Mouse (Mus musculus): ENCODE data around the gene Ccdc134.
A peak's percentile ranks its signal among the peaks of the same experiment; 100 is the strongest.

Gene Ccdc134

GRCm38 (mm10) chr15:82148510-82148911, 20.8 kb downstream of the Ccdc134 start:
- DNase-seq (ENCODE audit: low spot score in 2 of 2) = no peak

- DNase-seq (ENCODE audit: low spot score in 2 of 2) = no peak
These were observed 22.3 kb downstream of the Ccdc134 start for GRCm38 (mm10) chr15:82150042-82150441.

DNA sequence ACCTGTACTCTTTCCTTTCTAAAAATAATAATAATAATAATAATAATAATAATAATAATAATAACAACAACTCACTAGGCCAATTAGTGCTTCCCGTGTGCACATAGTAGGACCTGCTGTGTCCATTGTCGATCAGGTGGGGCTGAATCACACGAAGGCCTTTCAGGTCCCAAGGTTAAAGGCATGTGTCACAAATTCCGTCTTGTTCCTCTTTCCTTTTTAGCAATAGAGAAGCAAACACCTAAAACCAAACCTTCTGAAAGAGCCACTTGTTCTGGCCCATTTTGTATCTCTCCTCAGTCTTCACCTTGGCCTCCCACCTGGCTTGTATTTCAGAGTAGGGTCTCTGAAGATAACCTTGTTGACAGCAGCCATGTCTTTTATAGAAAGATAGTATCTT, 23.5 kb downstream of the Ccdc134 start:
- DNase-seq (ENCODE audit: low spot score in 2 of 2) = no peak

DNA sequence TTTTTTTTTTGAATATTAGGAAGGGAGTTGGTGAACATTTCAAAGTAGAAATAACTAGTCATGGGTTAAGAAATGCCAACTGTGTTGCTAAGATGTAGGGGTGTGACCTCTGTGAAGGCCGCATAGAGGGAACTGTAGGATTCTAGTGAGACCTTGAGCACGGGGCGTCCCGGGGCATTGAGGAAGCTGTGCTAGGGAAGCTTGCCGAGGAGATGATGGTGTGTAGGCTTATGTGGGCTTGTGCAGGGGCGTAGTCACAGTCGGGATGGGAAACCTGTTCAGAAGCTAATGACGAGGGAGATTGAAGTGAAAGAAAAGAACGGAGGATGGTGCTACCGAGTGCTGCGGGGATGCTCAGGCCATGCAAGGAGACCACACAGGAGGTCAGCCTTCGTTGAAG, 24.3 kb downstream of the Ccdc134 start:
- DNase-seq (ENCODE audit: low spot score in 2 of 2) = no peak

DNA sequence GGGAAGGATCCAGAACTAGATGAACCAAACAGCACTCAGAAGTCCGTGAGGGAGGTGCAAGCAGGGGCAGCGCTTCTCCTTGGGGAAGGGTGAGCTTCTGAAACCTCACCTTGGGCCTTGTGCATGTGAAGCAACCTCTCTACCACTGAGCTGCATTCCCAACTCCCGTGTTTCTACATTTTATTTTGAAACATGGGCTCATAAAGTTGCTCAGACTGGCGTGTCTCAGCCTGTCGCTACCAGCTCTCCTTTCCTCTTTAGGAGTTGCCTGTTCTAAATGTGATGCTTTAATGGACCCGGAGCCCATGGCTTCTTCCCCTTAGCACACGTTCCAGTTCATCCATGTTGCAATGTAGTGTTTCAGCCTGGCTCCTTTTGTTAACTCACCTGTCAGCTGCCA, 24.7 kb downstream of the Ccdc134 start:
- no peak for DNase-seq (ENCODE audit: low spot score in 2 of 2)

- no peak for DNase-seq (ENCODE audit: low spot score in 2 of 2)
These were observed 28.6 kb downstream of the Ccdc134 start for GRCm38 (mm10) chr15:82156298-82156697.

DNA sequence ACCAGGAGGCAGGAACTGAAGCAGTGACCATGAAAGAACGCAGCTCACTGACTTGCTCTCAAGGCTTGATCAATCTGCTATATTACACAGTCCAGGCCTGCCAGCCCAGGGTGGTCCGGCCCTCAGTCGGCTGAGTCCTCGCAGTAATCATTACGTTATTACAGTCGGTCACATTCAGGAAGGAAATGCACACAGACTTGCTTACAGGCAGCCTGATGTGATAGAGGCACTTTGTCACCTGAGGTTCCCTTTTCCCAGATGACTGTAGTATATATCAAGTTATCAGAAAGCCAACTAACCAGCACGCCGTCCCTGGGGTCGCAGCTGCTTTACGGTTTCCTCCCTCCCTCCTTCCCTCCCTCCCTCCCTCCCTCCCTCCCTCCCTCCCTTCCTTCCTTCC, 29.2 kb downstream of the Ccdc134 start:
- DNase-seq (ENCODE audit: low spot score in 2 of 2) = no peak

DNA sequence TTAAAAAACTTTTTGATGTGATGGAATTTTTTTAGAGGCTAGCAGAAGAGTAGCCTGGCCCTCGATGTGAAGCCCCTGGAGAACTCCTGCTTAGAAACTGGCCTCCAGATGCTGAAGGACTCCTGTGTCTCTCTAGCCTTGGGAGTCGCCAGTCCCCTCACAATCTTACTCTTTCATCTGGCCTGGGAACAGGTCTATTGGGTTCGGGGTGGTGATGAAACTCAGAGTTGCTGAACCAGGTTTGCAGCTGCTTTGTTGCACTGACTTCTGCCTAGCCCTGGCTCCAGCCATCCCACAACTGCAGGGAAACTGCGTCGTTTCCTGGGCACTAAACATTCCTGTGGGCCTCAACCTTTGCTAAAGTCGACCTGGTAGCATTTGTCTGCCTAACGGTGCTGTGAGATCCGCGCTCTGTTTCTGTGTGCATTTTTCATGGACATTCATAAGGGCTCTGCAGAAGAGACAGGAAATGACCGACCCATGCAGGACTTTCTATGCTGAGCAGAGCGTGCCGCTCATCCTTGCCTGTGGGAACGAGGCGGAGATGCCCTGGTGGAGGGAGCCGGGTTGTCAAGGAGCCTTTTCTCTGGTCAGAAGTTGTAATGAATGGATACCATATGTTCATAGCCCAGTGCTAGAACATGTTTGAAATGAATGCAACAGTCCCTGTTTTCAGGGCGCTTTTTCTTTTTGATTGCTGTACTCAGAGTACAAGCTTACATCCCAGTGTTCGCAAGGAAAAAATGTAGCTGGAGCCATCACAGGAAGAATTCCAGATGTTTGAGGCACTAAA, 30.7 kb downstream of the Ccdc134 start:
- DNase-seq (ENCODE audit: low spot score in 2 of 2) = no peak

- DNase-seq (ENCODE audit: low spot score in 2 of 2) = no peak
These were observed 31.7 kb downstream of the Ccdc134 start for GRCm38 (mm10) chr15:82159471-82159870.

DNA sequence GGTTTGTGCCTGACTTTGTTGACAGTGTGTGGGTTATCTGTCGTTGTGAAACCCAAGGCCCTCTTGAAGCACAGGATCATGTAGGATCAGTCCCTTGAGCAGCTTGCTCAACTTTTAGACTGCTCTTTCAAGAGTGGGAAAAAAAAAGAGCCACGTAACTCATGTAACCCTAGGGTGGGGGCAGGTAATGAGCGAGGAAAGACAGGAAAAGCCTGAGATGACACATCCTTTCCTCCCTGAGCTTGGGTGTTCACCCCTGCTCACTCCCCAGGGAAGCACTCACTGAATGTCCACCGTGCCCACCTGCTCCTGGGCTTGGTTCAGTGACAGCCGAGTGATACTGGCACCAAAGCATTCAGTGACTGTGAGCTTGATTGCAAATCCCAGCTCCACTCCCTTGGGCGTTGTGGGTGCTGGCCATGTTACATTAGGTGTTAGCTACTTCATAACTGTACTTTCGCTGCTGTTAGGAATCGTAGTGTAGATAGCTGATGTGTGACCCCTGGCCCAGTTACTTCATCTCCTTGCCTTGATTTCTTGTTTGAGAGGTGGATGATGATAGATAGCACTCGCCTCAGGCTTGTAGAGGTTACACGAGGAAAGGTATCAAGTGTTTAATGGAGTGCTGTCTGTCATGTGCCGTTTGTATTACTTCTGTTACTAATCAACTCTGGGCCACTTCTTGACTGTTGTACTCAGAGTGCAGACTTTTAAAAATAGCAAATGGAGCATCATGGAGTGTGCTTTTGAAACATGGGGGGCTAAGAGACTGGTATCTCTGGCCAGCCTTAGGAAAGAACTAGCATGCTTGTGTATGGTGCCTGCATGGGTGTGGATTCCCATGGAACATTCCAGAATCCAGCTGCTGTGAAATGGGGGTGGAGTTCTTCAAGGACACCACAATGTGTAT, 33.3 kb downstream of the Ccdc134 start:
- no peak for DNase-seq (ENCODE audit: low spot score in 2 of 2)

DNA sequence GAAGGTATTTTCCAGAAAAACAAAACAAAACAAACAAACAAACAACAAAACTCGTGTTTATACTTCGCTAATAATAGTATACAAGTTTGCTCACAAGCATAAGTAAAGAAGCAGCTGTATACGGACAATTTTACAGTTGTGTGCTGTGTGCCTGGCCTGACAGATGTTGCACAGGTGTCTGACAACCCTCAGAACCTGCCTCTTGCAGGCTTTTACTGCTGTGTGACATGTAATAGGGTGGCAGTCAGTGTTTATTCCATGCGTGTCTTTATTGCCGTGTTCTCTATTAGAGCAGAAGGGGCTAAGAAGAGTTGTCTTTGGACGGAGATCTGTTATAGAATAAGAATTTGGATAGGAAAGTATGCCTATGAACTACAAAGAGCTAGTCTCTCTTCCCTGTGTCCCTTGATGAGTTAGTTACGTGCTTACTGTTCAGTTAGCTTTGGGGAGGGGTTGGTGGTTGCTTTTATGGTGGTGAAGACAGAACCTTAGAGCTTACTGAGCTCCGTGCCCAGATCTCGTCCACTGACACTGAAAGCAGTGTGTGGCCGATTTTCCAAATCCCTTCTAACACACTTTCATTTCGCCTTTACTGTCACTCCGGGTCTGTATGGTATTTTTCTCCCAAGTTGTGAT, 34.4 kb downstream of the Ccdc134 start:
- peak in 1 of 2 experiments; percentile 43 for DNase-seq (ENCODE audit: low spot score in 2 of 2)

DNA sequence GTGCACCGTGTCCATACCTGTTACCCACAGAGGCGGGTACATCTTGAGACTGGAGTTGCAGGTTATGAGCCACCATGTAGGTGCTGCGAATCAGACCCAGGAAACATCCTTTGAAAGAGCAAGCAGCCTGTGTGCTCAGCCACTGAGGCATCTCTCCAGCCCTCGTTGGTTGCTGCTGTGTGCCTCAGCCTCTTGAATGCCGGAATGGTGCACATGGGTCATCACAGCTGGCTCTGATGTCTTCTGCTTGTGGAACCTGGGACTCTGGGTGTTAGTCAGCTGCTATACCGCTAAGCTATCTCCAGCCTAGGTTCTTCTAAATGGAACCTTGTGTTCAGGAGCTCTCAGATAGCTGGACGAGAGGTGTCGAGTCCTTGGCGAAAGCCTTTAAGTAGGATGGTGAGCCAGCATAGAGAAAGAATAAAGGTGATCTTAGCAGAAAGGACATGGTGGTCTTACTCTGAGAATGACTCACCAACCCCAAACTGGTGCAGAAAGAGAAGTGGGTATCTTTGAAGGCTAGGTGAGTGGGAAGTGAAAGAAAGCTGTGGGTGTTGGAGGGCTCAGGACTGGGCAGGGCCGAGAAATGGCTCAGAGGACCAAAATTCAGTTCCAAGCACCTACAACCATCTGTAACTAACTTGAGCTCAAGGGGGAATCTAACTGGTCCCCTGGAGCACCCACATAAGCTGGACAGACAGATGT, 35.8 kb downstream of the Ccdc134 start:
- DNase-seq (ENCODE audit: low spot score in 2 of 2) = peak in 1 of 2 experiments; percentile 26

DNA sequence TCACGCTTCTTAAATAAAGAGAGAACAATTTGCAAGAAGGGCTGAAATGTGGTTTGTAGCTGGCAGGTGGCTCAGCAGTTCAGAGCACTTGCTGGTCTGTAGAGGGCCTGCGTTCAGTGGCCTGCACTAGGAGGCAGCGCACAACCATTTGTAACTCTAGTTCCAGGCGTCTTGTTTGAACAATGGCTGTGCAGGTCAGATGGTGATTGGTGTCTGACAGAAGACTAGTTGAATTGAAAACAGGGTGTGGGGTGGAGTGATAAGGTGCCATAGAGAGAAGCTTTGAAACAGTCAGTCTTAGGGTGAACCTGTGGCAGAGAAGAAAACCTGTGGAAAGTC, 36.3 kb downstream of the Ccdc134 start:
- DNase-seq (ENCODE audit: low spot score in 2 of 2) = no peak

- DNase-seq (ENCODE audit: low spot score in 2 of 2) = no peak
These were observed 36.8 kb downstream of the Ccdc134 start for GRCm38 (mm10) chr15:82164496-82164895.

DNA sequence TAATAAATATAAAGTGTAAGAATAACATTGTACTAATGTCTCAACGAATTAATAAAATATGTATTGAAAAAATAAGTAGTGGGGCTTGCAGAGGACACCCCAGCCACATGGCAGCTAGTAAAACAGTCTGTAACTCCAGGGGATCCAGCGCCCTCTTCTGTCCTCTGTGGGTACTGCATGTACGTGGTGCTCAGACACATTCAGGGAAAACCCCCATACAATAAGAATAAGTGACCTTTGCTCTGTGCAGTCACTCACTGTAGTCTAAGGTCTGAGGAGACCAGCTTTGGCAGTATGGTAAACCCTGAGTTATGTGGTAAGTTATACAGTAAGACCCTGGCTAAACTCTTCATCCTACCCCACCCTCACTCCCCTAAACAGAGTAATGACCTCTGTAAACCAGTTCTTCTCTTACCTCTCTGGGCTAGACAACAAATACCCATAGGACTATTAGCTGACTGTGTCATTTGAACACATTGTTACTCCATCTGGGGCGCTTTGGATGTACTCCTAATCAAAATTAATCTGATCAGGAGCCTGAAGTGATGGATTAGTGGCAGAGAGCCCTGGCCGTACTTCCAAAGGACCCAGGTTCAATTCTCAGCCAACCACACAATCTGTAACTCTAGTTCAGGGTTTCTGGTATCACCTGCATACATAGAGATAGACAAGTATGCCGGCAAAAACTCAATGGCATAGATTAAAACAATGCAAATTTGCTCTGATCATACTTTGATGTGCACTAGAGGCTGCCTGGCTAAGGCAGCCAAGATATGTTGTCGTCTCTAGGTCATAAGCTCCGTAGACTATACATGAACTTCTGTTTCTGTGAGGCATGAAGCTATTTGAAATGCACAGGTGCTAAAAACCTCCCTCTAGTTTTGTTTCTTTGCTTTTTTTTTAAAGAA, 37.9 kb downstream of the Ccdc134 start:
- peak; percentile 79 to 92 for DNase-seq (ENCODE audit: low spot score in 2 of 2)

- DNase-seq (ENCODE audit: low spot score in 2 of 2) = peak; percentile 60 to 66
These were observed 38.7 kb downstream of the Ccdc134 start for GRCm38 (mm10) chr15:82166240-82167100.

DNA sequence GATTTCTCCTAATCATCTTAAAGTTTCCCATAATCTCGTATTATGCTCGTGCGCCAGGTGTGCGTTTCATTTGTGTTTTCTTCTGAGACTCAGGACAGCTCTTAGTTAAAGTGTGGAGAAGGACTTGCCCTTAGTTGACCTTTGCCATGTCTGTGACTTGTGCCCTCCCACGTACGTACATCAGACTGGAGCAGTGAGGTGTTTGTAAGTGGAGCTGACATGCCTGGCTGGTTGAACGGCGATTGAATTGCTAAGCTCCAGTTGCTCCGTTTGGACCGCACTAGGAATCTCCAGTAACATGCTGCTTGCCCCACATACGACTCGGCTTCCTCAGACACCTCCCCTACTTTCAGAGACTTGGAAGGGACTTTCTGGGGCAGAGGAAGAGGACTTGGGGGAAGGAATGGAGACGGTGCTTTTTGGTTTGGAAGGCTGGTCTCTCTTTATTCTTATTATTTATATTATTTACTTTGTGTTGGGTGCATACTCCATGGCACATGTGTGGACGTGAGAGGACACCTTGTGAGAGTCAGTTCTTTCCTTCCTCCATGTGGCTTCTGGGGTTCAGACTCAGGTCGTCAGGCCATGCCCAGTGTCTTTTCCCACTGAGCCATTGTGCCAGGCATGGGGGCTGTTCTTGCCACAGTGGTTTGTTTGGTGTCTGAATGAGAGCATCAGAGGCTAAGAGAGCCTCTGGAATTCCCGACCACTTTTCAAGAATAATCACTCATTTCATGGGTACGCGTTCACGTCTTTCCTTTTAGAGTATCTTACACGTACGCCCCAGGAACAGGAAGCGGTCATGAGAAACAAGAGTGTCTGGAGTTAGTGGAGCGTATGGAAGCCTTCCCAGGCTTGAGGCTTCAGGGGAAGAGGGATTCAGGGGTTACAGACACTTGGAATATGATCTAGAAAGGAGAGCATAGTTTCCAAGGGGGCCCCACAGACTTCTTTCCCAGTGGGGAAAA, 39.8 kb downstream of the Ccdc134 start:
- DNase-seq (ENCODE audit: low spot score in 2 of 2) = no peak

GRCm38 (mm10) chr15:82169671-82170070, 41.9 kb downstream of the Ccdc134 start:
- DNase-seq (ENCODE audit: low spot score in 2 of 2) = no peak

Data from thymus, postnatal 10 days (tissue).